Mouse (Mus musculus) heart, postnatal 0 days (tissue): ENCODE measurements around the gene Zfand3.

ENCODE experiments used
- CTCF ChIP-seq: IDR thresholded peaks from 2 replicates; pipeline ENCODE4 v1.5.1; 2016; ENCODE audit warnings: antibody characterized with exemption, control low read depth, low read depth
- EP300 ChIP-seq: IDR thresholded peaks from 2 replicates; pipeline ENCODE4 v1.6.1; 2016; ENCODE audit warnings: antibody characterized with exemption, low read depth

- TF ChIP-seq CTCF (no peak), EP300 (no peak)
Observed at GRCm38 (mm10) chr17:30255928-30256560, 251.5 kb downstream of the Zfand3 start.
